ENCODE assay signal across 24 mouse cellular contexts in the genomic region with DNA sequence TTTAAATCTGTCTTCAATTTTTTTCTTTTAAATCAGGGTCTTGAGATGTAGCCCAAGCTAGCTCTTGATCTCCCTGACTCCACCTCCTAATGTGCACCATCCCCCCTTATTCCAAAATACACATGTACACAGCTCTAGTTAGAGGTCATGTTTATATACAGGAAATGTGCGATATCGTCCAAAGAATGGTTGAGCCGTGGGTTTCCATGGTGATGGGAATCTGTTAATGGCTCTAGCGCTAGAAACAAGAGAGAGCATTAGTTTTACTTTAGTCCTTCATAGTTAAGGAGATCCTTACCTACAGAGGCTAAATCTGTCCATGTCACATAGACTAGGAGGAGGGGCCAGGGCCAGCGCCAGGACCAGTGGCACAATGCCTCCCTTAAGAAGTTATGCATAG. TPM values are rescaled to one million over a fixed set of nuclear protein-coding genes. Genes with fewer than 3 reads are reported as not detected.
DNase-seq lines count a peak whose midpoint lies in the region; ATAC-seq and TF ChIP-seq lines count a peak whose summit lies in the region.
"Had no signal": no experiment of that assay in that cellular context is flagged by ENCODE, and none has a peak within 500 bp of the region (broad histone marks: within the 10 kb centered on the region; RNA-seq: fewer than 3 reads in every experiment).

No protein-coding gene starts in this region.

- no peak overlapping the region for H3K9ac ChIP-seq in lung, embryonic 14.5 days
- no peak overlapping the region for H3K9ac ChIP-seq in midbrain, embryonic 14.5 days (replicated peaks; ENCODE audit: low read length)
- no peak overlapping the region for H3K9ac ChIP-seq in midbrain, embryonic 11.5 days (ENCODE audit: low read length)
- H3K9ac ChIP-seq: embryonic facial prominence, embryonic 15.5 days; hindbrain, embryonic 12.5 days had no signal

- peak; percentile 43; the same call in 1 of the 2 replicates for ATAC-seq in lung, embryonic 14.5 days (ENCODE audit: insufficient read depth)
- no peak for ATAC-seq in midbrain, embryonic 14.5 days (ENCODE audit: low FRiP score, low TSS enrichment)
- ATAC-seq in midbrain, embryonic 11.5 days (ENCODE audit: low FRiP score) = no peak
- ATAC-seq: activated CD4-positive, CD25-positive, alpha-beta regulatory T cell, adult 4 months had no signal

- WGBS in lung, embryonic 14.5 days = 26% methylated on average over 5 of the region's 5 CpGs
- 66% methylated on average over 5 of the region's 5 CpGs for whole genome bisulfite sequencing in midbrain, embryonic 14.5 days
- 75% methylated on average over 5 of the region's 5 CpGs for WGBS in midbrain, embryonic 11.5 days

- no peaks in the 10 kb centered on the region for H3K9me3 ChIP-seq in lung, embryonic 14.5 days (ENCODE audit: low read depth, low read length)
- no peaks in the 10 kb centered on the region for H3K9me3 ChIP-seq in midbrain, embryonic 14.5 days (ENCODE audit: control insufficient read depth, low read length)
- H3K9me3 ChIP-seq in midbrain, embryonic 11.5 days (ENCODE audit: control insufficient read depth, low read length) = no peaks in the 10 kb centered on the region
- H3K9me3 ChIP-seq: embryonic facial prominence, embryonic 15.5 days; forebrain, embryonic 10.5 days; G1E; hindbrain, embryonic 12.5 days had no signal

- peak; percentile 71 for DNase-seq in lung, embryonic 14.5 days
- DNase-seq in lung, postnatal 14 days = no peak
- peak; percentile 7 for DNase-seq in midbrain, embryonic 14.5 days
- no peak for DNase-seq in midbrain, embryonic 11.5 days (ENCODE audit: low spot score, missing footprints)
- peak; percentile 69 for DNase-seq in ZHBTc4 (ENCODE audit: low read depth, low spot score)
- peak; percentile 22 for DNase-seq in induced T-regulatory cell, adult 2 months (ENCODE audit: low read depth)
- DNase-seq in urinary bladder, adult 18-20 months (ENCODE audit: low spot score in 2 of 2) = no peak
- DNase-seq in natural killer cell, adult 2 months (ENCODE audit: low spot score in 2 of 2) = no peak
- DNase-seq: cerebellum, adult 8-10 months; cerebellum, postnatal 14 days; embryo, embryonic 11 days; gastrocnemius, adult 2 months; gastrocnemius, postnatal 25 days; heart, postnatal 10 days; heart, postnatal 4 days had no signal

- no peak overlapping the region for H3K27ac ChIP-seq in lung, embryonic 14.5 days (ENCODE audit: low read depth)
- no peak overlapping the region for H3K27ac ChIP-seq in midbrain, embryonic 14.5 days (replicated peaks; ENCODE audit: low read depth, low read length)
- no peak overlapping the region for H3K27ac ChIP-seq in midbrain, embryonic 11.5 days (ENCODE audit: low read depth, low read length)
- H3K27ac ChIP-seq: embryonic facial prominence, embryonic 15.5 days; forebrain, embryonic 10.5 days; hindbrain, embryonic 12.5 days had no signal

- no peak for TF ChIP-seq CTCF in lung, embryonic 14.5 days (IDR thresholded peaks at IDR 0.05; ENCODE audit: low read depth)

- H3K27me3 ChIP-seq in lung, embryonic 14.5 days (ENCODE audit: insufficient read depth, low read length) = no peaks in the 10 kb centered on the region
- no peaks in the 10 kb centered on the region for H3K27me3 ChIP-seq in midbrain, embryonic 14.5 days (ENCODE audit: control insufficient read depth, insufficient read depth, low read length)
- H3K27me3 ChIP-seq in midbrain, embryonic 11.5 days (ENCODE audit: control insufficient read depth, insufficient read depth, low read length) = peaks cover 3% of the 10 kb centered on the region
- H3K27me3 ChIP-seq: embryonic facial prominence, embryonic 15.5 days had no signal

- H3K4me3 ChIP-seq in lung, embryonic 14.5 days (ENCODE audit: low read depth, low read length) = no peak overlapping the region
- no peak overlapping the region for H3K4me3 ChIP-seq in midbrain, embryonic 14.5 days (replicated peaks; ENCODE audit: low read depth, low read length)
- H3K4me3 ChIP-seq in midbrain, embryonic 11.5 days (ENCODE audit: low read depth, low read length) = no peak overlapping the region
- H3K4me3 ChIP-seq: embryonic facial prominence, embryonic 15.5 days; erythroblast, embryonic 14.5 days; forebrain, embryonic 10.5 days; gastrocnemius, adult 2 months; hindbrain, embryonic 12.5 days had no signal

- no peak overlapping the region for H3K4me2 ChIP-seq in lung, embryonic 14.5 days
- no peak overlapping the region for H3K4me2 ChIP-seq in midbrain, embryonic 14.5 days (ENCODE audit: low read length)
- H3K4me2 ChIP-seq in midbrain, embryonic 11.5 days = no peak overlapping the region
- H3K4me2 ChIP-seq: embryonic facial prominence, embryonic 15.5 days; hindbrain, embryonic 12.5 days had no signal

- no peaks in the 10 kb centered on the region for H3K36me3 ChIP-seq in lung, embryonic 14.5 days (ENCODE audit: insufficient read depth)
- no peaks in the 10 kb centered on the region for H3K36me3 ChIP-seq in midbrain, embryonic 14.5 days (ENCODE audit: control insufficient read depth, insufficient read depth, low read length)
- no peaks in the 10 kb centered on the region for H3K36me3 ChIP-seq in midbrain, embryonic 11.5 days (ENCODE audit: control insufficient read depth, insufficient read depth, low read length)
- H3K36me3 ChIP-seq: embryonic facial prominence, embryonic 15.5 days; forebrain, embryonic 10.5 days; hindbrain, embryonic 12.5 days had no signal

- H3K4me1 ChIP-seq in lung, embryonic 14.5 days (ENCODE audit: insufficient read depth) = 0 out of 2 replicates have a peak, but pooled peaks cover 4% of the 10 kb centered on the region
- H3K4me1 ChIP-seq in midbrain, embryonic 14.5 days (ENCODE audit: control insufficient read depth, insufficient read depth, low read length) = peaks cover 6% of the 10 kb centered on the region
- peaks cover 5% of the 10 kb centered on the region for H3K4me1 ChIP-seq in midbrain, embryonic 11.5 days (ENCODE audit: control insufficient read depth, insufficient read depth, low read length)

RNA-seq across cellular contexts. Expression of a gene that starts 5.2 kb away (rescaled TPM):
- polyA plus RNA-seq in lung, embryonic 14.5 days (2014; fragmentation: Nextera tagmentation; extraction: Ambion mirVana) = 1.8 and 2.8 TPM in 2 replicates
- 0.74 and 1.0 TPM in 2 replicates for polyA plus RNA-seq in midbrain, embryonic 14.5 days (2014; fragmentation: Nextera tagmentation; extraction: Ambion mirVana)
- 0.52 and 0.55 TPM in 2 replicates for polyA plus RNA-seq in midbrain, embryonic 11.5 days (2014; fragmentation: Nextera tagmentation; extraction: Ambion mirVana)

RNA-seq across cellular contexts. Expression of a gene that starts 9.7 kb away (rescaled TPM):
- 16.1 and 16.7 TPM in 2 replicates for polyA plus RNA-seq in lung, embryonic 14.5 days (2014; fragmentation: Nextera tagmentation; extraction: Ambion mirVana)
- 13.6 and 16.8 TPM in 2 replicates for polyA plus RNA-seq in midbrain, embryonic 14.5 days (2014; fragmentation: Nextera tagmentation; extraction: Ambion mirVana)
- polyA plus RNA-seq in midbrain, embryonic 11.5 days (2014; fragmentation: Nextera tagmentation; extraction: Ambion mirVana) = 18.3 and 19.0 TPM in 2 replicates

RNA-seq across cellular contexts. Expression of a gene that starts 51.8 kb away (rescaled TPM):
- polyA plus RNA-seq in lung, embryonic 14.5 days (2014; fragmentation: Nextera tagmentation; extraction: Ambion mirVana) = not detected in 2 replicates
- polyA plus RNA-seq in midbrain, embryonic 14.5 days (2014; fragmentation: Nextera tagmentation; extraction: Ambion mirVana) = 0.23 and 0.24 TPM in 2 replicates
- not detected in 2 replicates for polyA plus RNA-seq in midbrain, embryonic 11.5 days (2014; fragmentation: Nextera tagmentation; extraction: Ambion mirVana)
- polyA plus RNA-seq: embryonic facial prominence, embryonic 11.5 days; embryonic facial prominence, embryonic 15.5 days; erythroblast, embryonic 14.5 days; forebrain, embryonic 10.5 days; heart, embryonic 14.5 days had no signal

RNA-seq across cellular contexts. Expression of a gene that starts 52.4 kb away (rescaled TPM):
- not detected in 2 replicates for polyA plus RNA-seq in lung, embryonic 14.5 days (2014; fragmentation: Nextera tagmentation; extraction: Ambion mirVana)
- polyA plus RNA-seq in midbrain, embryonic 14.5 days (2014; fragmentation: Nextera tagmentation; extraction: Ambion mirVana) = not detected in 2 replicates
- polyA plus RNA-seq in midbrain, embryonic 11.5 days (2014; fragmentation: Nextera tagmentation; extraction: Ambion mirVana) = not detected in 2 replicates
- polyA plus RNA-seq: activated CD4-positive, CD25-positive, alpha-beta regulatory T cell, adult 4 months; embryonic facial prominence, embryonic 15.5 days; erythroblast, embryonic 14.5 days; forebrain, embryonic 10.5 days; G1E; heart, embryonic 14.5 days; hindbrain, embryonic 12.5 days; hindbrain, embryonic 16.5 days had no signal

Comparison
In these comparisons a context has a peak if more than half of its experiments do, and no peak if none do; other contexts are left out.
1. DNase-seq: peak in lung, embryonic 14.5 days (single experiment), midbrain, embryonic 14.5 days (single experiment), ZHBTc4 (single experiment) and induced T-regulatory cell, adult 2 months (single experiment); none in lung, postnatal 14 days (single experiment), midbrain, embryonic 11.5 days (single experiment), urinary bladder, adult 18-20 months (0 of 2) and natural killer cell, adult 2 months (0 of 2).